Mouse (Mus musculus) kidney, adult 18-20 months (tissue): Measurements from ENCODE around the gene Gtdc1.
A peak's percentile ranks its signal among the peaks of the same experiment; 100 is the strongest.

Source experiments
- DNase-seq: peaks from one replicate; pipeline ENCODE4 v3.0.0; 2021

Gene Gtdc1

DNA sequence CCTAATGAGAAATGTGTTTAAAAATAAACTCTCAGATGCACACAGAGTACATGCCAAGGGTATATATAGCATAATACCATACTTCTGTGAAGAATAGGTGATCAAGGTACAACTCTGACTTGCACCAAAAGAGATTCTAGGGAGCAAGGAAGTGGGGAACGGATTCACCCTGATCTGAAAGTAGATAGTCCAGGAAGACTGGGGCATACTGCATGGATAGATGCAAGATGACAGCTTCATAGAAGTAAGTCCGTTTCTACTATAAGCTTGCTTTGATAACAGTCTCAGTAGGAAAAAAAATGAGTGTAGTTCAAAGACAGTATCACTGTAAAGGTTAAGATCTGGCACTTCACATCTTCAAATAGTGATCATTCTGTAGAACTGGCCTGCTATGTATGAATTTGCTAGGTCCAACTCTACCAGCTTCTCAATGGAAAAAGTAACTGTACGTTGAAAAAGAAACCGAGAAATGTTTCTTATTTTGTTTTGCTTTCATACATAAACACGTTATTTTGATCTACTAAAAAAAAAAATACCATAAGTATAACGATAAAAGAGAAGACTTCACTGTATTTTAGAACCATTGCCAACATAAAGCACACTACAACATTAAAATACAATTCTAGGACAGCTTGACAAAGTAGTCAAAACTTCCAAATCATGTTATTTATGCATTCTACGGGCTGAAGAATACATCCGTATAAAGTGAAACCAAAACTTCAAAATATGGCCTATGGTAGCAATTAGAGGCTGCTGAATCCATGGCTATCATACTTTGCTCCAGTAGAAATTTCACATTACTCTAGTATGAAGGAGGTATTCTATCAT is 4.2 kb downstream of the Gtdc1 start:
- DNase-seq, result no peak

DNA sequence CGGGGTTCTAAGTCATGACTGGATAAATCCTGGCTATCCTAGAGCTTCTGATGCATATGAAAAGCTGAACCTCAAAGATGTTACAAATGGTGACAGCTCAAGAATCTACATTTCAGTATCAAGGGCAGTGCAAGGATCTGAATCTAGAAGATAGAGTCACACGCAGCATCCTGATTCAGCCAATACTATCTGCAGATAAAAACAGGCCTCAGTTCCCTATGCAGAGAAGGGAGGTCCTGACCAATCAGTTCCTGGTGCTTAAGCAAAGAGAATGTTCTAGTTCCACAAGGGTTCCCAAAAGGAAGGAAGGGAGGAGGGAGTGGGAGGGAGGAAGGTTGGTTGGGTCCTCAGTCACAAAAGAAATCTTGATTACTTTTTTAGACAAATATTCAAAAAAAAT is 5.0 kb downstream of the Gtdc1 start:
- DNase-seq, result no peak

DNA sequence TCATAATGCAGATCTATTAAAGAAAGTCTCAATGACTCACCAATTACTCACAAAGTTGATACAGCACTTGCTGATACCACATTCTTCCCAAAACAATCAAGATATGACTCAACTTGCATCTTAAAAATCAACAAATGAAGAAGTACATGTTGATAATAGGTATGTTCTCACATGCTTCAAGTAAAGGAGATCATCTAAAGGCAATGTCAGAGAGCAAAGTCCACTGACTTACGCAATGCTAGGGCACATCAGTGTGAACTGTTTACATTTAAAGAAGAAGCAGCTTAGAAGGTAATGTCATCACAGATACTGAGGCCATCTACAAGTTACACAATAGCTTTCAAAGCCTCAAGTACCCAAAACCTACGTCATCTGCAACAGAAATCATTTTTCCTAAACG is 7.0 kb downstream of the Gtdc1 start:
- DNase-seq, result no peak

- no peak for DNase-seq
These were observed 8.1 kb downstream of the Gtdc1 start for GRCm38 (mm10) chr2:44919326-44919725.

DNA sequence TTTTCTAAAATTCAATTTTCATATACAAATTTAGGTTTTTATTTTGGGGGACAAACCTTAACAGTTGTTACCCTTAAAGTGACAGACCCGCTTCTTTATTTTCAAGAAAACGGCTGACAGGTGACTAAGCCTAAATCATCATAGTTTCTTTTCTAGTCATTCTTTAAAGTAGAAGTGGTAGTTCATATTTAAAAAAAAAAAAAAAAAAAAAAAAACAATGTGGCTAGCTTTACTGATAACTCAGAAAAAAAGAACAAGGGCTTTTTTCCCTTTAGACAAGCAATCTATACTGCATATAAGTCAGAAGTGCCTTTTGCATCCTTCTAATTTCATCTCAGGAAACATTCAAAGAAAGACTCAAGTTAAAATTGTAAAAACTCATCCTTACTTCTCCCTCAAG is 8.7 kb downstream of the Gtdc1 start:
- no peak for DNase-seq

- DNase-seq, result no peak
These were observed 11.2 kb downstream of the Gtdc1 start for GRCm38 (mm10) chr2:44916286-44916685.

GRCm38 (mm10) chr2:44897801-44898200 is 29.7 kb downstream of the Gtdc1 start:
- no peak for DNase-seq

DNA sequence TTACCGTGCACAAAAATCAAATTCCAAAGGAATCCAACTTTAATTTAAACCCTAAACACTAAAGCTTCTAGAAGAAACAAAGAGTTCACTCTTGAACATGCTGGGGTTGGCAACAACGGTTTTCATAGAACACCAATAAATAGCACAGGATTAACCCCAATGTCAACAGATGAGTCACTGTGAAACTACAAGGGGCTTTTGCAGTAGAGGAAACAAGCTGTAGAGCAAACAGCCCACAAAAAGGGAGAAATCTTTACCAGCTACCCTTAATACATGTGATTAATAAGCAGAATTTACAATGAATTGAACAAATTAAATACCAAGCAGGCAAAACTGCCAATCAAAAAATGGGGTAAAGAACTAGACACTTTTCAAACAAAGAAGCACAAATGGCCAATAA is 53.7 kb downstream of the Gtdc1 start:
- DNase-seq, result no peak

DNA sequence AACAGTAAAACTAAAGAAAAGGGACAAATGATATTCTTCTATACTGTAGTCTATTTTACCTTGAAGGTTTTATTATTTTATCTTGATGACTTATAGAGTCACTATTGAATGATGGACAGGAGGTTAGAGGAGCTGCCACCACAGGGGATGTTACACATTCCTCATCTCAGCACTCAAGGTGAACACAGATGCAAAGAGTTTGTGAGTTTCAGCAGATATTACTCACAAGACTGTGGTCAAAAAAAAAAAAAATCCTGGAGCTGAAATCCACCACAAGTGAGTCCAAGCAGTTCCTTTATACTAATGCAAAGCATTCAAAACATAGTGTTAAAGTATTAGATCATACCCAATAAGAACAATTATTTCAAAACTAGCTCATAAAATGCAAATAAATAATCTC is 62.7 kb downstream of the Gtdc1 start:
- no peak for DNase-seq

DNA sequence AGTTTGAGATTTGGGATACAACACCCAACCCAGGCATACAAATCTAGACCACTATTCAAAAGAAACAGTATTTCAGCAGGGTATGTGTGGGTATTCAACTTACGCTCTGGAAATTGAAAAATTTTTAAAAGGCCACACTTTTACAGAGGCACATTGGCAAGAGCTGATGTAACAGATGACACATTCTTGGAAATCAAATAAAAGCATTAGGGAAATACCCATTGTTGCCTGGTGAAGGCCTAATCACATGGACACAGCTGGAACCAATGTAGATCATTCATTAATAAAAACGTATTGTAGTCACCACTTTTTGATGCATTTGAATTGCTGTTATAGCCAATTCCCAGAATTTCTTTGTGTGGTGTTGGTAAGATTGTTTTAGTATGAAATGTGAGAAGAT is 73.0 kb downstream of the Gtdc1 start:
- DNase-seq, result no peak

GRCm38 (mm10) chr2:44849666-44850065 is 77.8 kb downstream of the Gtdc1 start:
- no peak for DNase-seq

GRCm38 (mm10) chr2:44848156-44848555 is 79.3 kb downstream of the Gtdc1 start:
- no peak for DNase-seq

- DNase-seq, result no peak
These were observed 82.0 kb downstream of the Gtdc1 start for GRCm38 (mm10) chr2:44845424-44845823.

DNA sequence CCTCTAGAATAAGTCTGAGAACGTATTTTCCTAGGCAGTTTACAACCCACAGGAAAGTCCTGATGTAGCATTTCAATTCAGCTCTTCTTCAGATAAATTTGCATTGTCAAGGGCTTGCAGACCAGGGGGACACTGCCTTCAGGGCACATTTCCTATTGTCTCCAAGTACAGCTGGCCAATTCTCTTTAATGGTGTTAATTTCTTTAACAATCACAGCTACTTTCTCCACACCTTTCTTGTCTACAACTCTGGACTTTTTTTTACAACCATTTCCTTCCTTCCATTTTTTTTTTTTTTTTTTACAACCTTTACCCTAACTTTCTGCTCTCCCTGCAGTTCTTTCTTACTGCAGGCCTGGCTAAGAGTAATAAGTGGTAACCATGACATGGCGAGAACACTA is 97.7 kb downstream of the Gtdc1 start:
- DNase-seq, result no peak

DNA sequence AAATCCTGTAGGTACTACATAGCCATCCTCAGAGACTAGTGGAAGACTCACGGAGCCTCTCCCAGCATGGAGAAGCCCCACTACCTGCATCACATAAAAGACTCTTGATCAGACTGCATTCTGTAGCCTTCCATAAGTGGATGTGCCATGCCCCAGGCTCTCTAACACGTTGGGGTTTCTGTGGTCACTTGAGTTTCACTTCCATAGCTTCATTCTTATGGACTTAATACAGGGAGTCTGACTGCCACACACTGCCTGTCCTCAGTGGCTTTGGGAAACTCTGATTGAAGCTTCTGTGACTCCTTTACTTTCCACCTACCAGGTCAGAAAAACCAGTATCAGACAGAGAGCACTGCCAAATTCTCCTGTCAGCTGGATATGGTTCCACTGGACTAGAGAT is 98.1 kb downstream of the Gtdc1 start:
- DNase-seq, result no peak

- DNase-seq, result no peak
These were observed 100.8 kb downstream of the Gtdc1 start for GRCm38 (mm10) chr2:44826609-44827008.

DNA sequence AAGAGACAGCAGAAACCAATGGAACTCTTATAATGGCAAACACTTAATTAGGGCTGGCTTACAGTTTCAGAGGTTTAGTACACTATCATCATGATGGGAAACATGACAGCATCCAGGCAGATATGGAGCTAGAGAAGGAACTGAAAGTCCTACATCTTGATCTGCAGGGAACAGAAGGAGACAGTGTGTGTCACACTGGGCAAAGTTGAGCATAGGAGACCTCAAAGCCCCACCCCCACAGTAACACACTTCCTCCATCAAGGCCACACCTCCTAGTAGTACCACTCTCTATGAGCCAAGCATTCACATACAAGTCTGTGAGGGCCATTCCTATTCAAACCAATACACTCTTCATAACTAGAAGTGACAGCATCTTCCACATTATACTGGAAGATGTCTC is 109.7 kb downstream of the Gtdc1 start:
- DNase-seq, result no peak

DNA sequence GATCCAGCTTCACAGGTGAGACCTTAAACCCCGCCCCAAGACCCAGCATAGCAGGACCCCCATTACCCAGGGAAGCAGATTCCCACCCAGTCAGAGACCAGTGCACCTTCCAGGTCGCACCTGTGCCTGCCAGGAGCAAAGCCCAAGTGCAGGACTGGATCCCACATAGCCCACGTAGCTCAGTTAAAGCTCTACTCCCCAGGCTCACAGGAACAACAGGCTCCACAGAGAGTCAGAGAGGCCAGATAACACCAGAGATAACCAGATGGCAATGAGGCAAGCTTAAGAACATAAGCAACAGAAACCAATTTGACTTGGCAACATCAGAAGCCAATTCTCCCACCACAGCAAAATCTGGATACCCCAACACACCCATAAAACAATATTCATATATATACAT is 113.7 kb downstream of the Gtdc1 start:
- no peak for DNase-seq

DNA sequence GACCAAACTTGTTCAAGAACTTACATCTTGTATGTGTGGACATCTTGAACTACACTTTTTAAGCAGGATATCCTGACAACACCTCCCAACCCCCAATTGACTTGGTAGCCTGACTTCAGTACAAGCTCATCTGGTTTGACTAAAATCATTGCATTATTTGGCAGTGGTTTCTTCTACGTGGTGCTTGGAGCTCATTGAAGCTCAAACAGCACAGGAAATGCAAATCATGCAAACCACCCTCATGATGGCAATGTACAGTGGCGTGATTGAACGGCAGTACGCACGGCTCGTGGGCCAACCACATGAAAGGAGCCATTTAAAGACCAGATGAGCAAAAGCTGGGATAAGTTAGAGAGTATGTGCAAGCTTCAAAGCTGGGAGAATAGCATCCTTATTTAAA is 123.0 kb downstream of the Gtdc1 start:
- no peak for DNase-seq

GRCm38 (mm10) chr2:44801361-44801760 is 126.1 kb downstream of the Gtdc1 start:
- DNase-seq, result no peak

DNA sequence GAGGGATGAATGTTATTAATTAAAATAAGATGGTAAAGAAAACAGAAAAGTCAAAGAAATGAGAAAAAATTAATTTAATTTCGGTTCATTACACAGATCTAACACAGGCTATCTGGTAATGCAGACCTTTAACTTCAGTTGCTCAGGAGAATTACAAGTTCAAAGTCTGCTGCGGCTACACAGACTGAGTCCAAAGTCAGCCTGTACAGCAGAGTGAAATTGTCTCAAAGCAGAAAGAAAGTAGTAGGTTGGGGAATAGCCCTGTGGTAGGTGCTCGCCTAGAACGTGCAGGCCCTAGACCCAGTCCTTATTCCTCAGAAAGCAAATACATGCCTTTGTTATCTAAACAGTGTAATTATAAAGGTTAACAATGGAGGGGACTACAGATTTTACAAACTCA is 135.6 kb downstream of the Gtdc1 start:
- no peak for DNase-seq

DNA sequence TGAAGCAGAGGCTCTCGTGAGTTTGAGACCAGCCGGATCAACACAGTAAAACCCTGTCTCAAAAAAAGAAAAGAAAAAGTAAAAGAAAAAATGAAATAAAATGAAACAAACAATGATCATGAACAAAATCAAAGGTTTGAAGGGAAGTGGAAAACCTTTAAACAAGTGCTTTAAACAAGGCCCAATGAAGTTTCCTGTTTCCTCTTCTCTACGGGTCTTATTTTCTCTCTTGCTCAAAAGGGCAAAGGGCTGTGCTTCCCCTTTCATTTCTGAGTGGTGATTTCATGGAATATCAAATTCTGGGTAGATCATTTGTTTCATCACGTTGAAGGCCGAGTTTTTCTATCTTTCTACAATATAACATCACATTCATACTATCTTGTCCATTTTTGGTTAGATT is 136.3 kb downstream of the Gtdc1 start:
- DNase-seq, result no peak

GRCm38 (mm10) chr2:44782746-44783145 is 144.7 kb downstream of the Gtdc1 start:
- peak; percentile 9 for DNase-seq

GRCm38 (mm10) chr2:44780961-44781360 is 146.5 kb downstream of the Gtdc1 start:
- DNase-seq, result no peak

DNA sequence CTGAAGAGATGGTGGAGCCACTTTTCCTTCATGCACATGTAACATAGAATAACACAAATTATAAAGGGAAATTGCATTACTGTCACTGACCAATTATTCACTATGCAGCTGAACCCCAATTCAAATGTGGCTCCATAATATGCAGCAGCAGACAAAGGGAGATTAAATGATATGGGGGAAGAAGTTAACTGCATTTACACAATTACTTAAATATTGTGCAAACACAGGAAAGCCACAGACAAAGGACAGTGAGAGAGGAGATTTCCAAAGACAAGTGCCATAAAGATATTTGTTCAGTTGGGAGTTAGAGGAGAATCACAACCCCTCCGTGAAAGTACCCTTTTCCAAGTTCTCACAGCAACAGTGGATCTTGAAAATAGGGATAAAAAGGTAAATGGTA is 163.6 kb downstream of the Gtdc1 start:
- DNase-seq, result no peak
